Mouse (Mus musculus) forebrain, embryonic 15.5 days (tissue): ENCODE measurements at regions not wholly inside any gene's neighbourhood (a gene's known extent, or its start where the extent isn't known, plus 50 kb on each side); places are given as distances from the start of the nearest gene placed in this dataset.

ENCODE experiments used
- ATAC-seq: fragments of 200-750 bp; cut with Nextera tagmentation; replicated peaks from 2 replicates; pipeline ENCODE4 v1.8.0; 2017; ENCODE audit warnings: mild to moderate bottlenecking, moderate TSS enrichment, moderate library complexity
- H3K27ac ChIP-seq: fragments of 300-500 bp; sonication (generic); replicated peaks from 2 replicates; pipeline ENCODE4 v1.5.1; 2015; ENCODE audit warnings: mild to moderate bottlenecking, inconsistent platforms
- H3K27me3 ChIP-seq: fragments of 300-500 bp; sonication (generic); 2 replicates; pipeline ENCODE4 v1.6.1; 2015; ENCODE audit warnings: inconsistent platforms
- H3K36me3 ChIP-seq: fragments of 300-500 bp; sonication (generic); 2 replicates; pipeline ENCODE4 v1.6.1; 2015; ENCODE audit warnings: mild to moderate bottlenecking, inconsistent platforms
- H3K4me1 ChIP-seq: fragments of 300-500 bp; sonication (generic); 2 replicates; pipeline ENCODE4 v1.6.1; 2015; ENCODE audit warnings: inconsistent platforms
- H3K4me2 ChIP-seq: fragments of 300-500 bp; sonication (generic); replicated peaks from 2 replicates; pipeline ENCODE4 v1.6.1; 2015; ENCODE audit warnings: mild to moderate bottlenecking, inconsistent platforms
- H3K4me3 ChIP-seq: fragments of 300-500 bp; sonication (generic); 2 replicates; pipeline ENCODE4 v1.5.1; 2015; ENCODE audit warnings: mild to moderate bottlenecking, inconsistent platforms
- H3K9ac ChIP-seq: fragments of 300-500 bp; sonication (generic); replicated peaks from 2 replicates; pipeline ENCODE4 v1.6.1; 2015; ENCODE audit warnings: mild to moderate bottlenecking, inconsistent platforms
- H3K9me3 ChIP-seq: fragments of 300-500 bp; sonication (generic); 2 replicates; pipeline ENCODE4 v1.6.1; 2016; ENCODE audit warnings: inconsistent platforms
- WGBS: fragments of 180-500 bp; shearing (Covaris S2); methylation state at CpG from one replicate; pipeline ENCODE4 v1.1.7; 2015; ENCODE audit warnings: mixed read lengths; 5-methylcytosine and 5-hydroxymethylcytosine counted together

GRCm38 (mm10) chr2:67180962-67181361 is 232.6 kb upstream of the Gm21830 start:
- 83% methylated on average over 3 of the region's 3 CpGs for WGBS
- no peaks in the 10 kb centered on the region for H3K4me1 ChIP-seq
- H3K4me2 ChIP-seq, result no peak overlapping the region
- no peak overlapping the region for H3K4me3 ChIP-seq
- no peak overlapping the region for H3K9ac ChIP-seq
- ATAC-seq, result no peak
- no peaks in the 10 kb centered on the region for H3K9me3 ChIP-seq
- no peaks in the 10 kb centered on the region for H3K27me3 ChIP-seq
- no peak overlapping the region for H3K27ac ChIP-seq
- H3K36me3 ChIP-seq, result no peaks in the 10 kb centered on the region

GRCm38 (mm10) chr2:67221061-67221802 is 192.3 kb upstream of the Gm21830 start:
- WGBS, result 92% methylated on average over 2 of the region's 2 CpGs
- H3K4me2 ChIP-seq, result no peak overlapping the region
- H3K4me1 ChIP-seq, result no peaks in the 10 kb centered on the region

DNA sequence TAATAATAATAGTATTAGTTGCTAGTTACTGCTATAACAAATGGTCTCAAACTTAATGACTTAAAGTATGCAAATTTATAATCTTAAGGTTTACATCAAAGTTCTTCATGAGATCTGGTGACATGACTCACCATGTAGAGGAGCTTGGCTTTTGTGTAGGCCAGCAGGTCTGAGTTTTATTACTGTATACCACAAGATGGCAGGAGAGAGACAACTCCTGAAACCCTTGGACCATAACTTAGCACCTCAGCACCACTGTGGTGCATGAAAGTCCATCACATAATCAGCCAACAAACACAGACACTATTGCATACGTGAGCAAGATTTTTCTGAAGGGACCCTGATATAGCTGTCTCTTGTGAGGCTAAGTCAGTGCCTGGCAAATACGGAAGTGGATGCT is 187.2 kb upstream of the Gm21830 start:
- ATAC-seq, result no peak
- WGBS, result 83% methylated on average over 2 of the region's 2 CpGs
- Histone ChIP-seq H3K27me3 (no peaks in the 10 kb centered on the region), H3K27ac (no peak overlapping the region), H3K36me3 (no peaks in the 10 kb centered on the region), H3K4me2 (no peak overlapping the region), H3K4me3 (no peak overlapping the region), H3K9ac (no peak overlapping the region), H3K9me3 (no peaks in the 10 kb centered on the region), H3K4me1 (no peaks in the 10 kb centered on the region)

More at GRCm38 (mm10) chr2:67221061-67221802, 192.3 kb upstream of the Gm21830 start:
- H3K27ac ChIP-seq, result no peak overlapping the region
- H3K36me3 ChIP-seq, result no peaks in the 10 kb centered on the region
- H3K27me3 ChIP-seq, result no peaks in the 10 kb centered on the region
- no peaks in the 10 kb centered on the region for H3K9me3 ChIP-seq
- no peak overlapping the region for H3K4me3 ChIP-seq
- H3K9ac ChIP-seq, result no peak overlapping the region
- ATAC-seq, result no peak

- H3K4me3 ChIP-seq, result no peak overlapping the region
- H3K27ac ChIP-seq, result no peak overlapping the region
- H3K4me2 ChIP-seq, result no peak overlapping the region
- no peaks in the 10 kb centered on the region for H3K9me3 ChIP-seq
- no peaks in the 10 kb centered on the region for H3K36me3 ChIP-seq
- H3K4me1 ChIP-seq, result peaks cover 5% of the 10 kb centered on the region
- no peak overlapping the region for H3K9ac ChIP-seq
- peak; percentile 87 for ATAC-seq
- no peaks in the 10 kb centered on the region for H3K27me3 ChIP-seq
- WGBS, result 9% methylated on average over 1 of the region's 1 CpGs
These were observed 156.1 kb upstream of the Gm21830 start for GRCm38 (mm10) chr2:67257455-67257854.
